Mouse (Mus musculus): ENCODE measurements around the gene Psmb3.

The Psmb3 gene

GRCm38 (mm10) chr11:97666794-97667193 is 36.4 kb upstream of the Psmb3 start:
- 82% methylated on average over 15 of the region's 15 CpGs for WGBS

DNA sequence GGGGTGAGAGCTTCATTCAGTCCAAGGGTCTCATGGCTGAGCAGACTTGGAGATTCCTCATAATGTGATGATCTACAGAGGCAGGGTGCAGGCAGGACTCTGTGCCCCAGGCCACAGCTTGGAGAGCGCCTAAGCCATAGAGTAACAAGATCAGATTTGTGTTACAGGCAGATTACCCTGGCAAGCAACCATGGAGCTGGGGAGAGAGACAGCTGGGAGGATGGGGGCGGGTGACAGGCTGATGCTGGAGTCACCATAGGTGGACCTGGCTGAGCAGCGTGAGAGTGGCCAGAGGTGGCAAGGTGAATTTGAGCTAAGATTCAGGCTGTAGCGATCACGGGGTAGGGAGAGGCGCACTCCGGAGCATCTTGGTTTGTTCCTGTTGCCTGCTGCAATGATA is 35.0 kb upstream of the Psmb3 start:
- 85% methylated on average over 7 of the region's 7 CpGs for WGBS

DNA sequence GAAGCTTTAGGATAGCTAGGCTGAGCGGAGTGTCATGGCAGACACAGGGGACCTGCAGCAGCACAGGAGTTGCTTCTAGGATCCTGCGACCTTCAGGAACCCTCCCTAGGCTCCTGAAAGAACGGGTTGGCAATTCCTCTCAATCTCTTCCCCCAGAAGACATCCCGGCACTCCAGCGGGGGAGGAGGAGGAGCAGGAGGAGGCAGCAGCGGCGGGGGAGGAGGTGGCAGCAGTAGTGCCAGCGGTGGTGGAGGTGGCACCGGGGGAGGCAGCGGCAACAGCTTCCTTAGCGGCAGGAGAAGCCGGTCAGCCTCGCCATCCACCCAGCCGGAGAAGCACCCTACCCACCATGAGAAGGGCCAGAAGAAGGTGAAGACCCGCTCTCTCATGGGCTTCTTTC is 33.9 kb upstream of the Psmb3 start:
- WGBS: 42% methylated on average over 15 of the region's 15 CpGs

GRCm38 (mm10) chr11:97669829-97670228 is 33.4 kb upstream of the Psmb3 start:
- 14% methylated on average over 6 of the region's 6 CpGs for WGBS

DNA sequence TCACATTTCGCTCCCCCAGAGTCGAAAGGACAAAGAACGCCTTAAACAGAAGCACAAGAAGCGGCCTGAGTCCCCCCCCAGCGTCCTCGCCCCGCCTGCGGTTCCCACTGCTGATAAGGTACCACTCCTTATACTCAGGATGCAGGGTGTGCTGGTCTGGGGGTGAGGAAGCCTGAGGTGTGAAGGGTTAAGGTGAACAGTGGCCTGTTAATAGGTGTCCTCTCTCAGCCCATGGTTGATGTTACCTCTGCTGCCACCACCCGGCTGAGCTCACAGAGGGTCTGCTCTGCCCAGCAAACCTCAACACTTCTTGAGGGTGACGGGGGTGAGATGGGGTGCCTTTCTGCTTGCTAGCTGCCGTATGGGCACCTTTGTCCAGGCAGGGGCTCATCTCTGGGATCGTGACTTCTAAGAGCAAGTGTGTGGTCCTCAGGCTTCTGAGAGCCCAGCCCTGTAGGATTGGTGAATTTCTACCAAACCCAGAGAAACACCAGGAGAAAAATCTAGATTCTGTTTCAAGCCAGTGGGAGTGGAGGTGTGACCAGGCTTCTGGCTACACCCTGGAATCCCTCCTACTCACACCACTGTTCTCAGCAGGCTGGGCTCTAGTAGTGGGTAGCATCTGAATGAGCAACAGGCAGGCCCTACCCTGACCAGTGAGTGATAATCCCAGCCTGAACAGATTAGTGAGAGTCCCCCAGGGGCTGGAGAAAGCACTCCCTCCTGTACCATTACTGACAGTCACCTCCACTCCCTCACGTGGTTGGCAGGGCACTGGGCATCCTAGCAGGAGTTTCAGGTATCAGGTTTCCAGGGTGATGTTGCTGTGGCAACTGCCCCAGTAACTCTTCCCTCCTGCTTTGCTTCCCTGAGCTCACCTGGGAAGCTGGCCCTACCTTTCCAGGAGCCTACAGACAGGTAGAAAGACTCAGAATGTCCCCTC is 32.7 kb upstream of the Psmb3 start:
- WGBS: 69% methylated on average over 13 of the region's 13 CpGs

GRCm38 (mm10) chr11:97671177-97671527 is 32.0 kb upstream of the Psmb3 start:
- WGBS: 53% methylated on average over 2 of the region's 2 CpGs

GRCm38 (mm10) chr11:97673148-97673547 is 30.1 kb upstream of the Psmb3 start:
- 90% methylated on average over 11 of the region's 11 CpGs for WGBS

DNA sequence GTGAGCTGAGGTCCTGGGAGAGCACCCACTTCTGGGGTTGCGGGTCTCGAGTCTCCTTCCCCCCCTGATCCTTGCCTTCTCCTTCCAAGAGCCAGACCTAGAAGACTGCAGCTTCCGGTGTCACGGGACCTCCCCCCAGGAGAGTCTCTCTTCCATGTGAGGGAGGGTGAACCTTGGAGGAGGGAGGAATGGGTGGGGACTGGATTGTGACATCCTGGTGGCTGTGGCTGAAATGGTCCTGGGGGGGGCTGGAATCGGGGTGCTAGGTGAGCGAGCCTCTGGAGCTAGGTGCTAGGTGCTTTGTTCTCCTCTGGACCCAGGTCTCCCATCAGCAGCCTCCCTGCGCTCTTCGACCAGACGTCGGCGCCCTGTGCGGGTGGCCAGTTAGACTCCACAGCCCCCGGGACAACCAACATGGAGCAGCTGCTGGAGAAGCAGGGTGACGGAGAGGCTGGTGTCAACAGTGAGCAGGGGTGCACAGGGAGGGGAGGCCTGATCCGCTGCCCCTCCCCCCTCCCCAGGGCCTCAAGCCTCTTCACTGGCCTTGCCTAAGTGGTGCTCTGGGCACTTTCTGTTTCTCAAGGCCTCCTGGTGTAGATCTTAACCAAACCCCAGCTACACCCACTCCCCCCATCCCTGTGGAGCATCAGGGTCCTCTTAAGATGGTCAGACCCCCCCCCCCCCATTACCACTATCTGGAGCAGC is 27.0 kb upstream of the Psmb3 start:
- WGBS: 91% methylated on average over 15 of the region's 15 CpGs

DNA sequence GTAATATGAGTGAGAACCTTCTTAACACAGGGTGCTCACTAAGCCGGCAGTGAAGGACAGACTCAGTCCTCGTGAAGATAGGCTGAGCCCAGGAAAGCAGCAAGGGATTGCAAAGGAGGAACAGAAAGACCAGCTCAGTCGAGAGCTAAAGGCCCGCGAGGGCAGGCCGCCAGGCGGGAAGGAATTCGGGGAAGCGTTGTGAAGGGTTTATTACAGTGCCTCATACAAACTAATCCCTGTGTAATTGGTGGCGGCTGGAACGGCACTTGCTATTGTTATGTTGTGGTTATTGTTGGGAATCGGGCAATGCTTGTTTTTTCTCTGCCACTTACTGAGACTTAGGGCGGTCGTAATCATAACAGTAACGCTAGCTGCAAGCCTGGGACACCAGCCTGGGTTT is 25.8 kb upstream of the Psmb3 start:
- 66% methylated on average over 15 of the region's 15 CpGs for WGBS

DNA sequence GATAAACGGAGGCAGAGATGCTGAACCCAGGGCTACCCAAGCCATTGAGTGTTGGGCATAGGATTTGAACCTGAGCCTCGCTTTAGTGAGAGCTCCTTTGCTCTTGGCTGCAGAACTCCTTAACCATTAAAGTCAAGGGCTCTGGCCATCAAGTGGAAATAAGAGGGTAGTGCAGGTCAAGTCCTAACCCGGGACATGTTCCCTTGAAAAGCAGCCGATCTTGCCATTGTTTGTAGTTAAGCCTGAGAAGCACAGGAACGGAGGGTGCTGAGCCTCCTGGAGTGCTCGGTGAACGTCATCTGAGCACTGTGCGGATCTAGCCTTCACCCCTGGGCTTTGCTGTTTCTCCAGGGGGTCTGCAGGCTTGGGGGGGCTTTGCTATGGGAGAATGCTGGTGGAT is 25.4 kb upstream of the Psmb3 start:
- WGBS: 73% methylated on average over 8 of the region's 8 CpGs

- WGBS: 75% methylated on average over 14 of the region's 15 CpGs
Measured at GRCm38 (mm10) chr11:97678301-97678700, 24.9 kb upstream of the Psmb3 start.

- WGBS: 56% methylated on average over 12 of the region's 12 CpGs
Measured at GRCm38 (mm10) chr11:97680430-97680829, 22.8 kb upstream of the Psmb3 start.

DNA sequence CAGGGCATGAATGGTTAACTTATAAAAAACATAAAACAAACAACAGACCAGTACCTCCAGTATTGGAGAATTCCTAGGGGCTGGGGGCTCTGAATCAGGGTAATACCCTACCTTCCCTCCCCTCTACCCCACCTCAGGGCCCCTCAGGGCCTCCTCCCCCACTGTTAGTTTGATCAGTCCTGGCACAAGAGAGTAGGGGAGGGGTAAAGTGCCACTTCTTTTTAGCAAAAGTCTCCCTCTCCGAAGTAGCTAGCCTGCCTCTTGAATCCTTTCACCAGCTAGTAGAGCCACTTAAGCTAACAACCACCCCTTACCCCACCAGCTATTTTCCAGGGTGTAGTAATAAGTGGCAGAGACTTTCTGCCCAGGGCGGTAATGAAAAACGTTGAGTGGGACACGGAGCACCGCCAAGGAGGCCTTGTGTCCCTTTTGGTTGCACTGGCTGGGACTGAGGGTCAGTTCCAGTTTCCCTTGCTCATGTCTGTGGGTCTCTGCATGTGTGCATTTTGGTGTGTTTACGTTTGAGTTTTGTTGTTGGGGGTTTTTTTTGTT is 20.6 kb upstream of the Psmb3 start:
- WGBS: 79% methylated on average over 6 of the region's 6 CpGs

- WGBS: 81% methylated on average over 6 of the region's 6 CpGs
Measured at GRCm38 (mm10) chr11:97684063-97684680, 19.0 kb upstream of the Psmb3 start.

DNA sequence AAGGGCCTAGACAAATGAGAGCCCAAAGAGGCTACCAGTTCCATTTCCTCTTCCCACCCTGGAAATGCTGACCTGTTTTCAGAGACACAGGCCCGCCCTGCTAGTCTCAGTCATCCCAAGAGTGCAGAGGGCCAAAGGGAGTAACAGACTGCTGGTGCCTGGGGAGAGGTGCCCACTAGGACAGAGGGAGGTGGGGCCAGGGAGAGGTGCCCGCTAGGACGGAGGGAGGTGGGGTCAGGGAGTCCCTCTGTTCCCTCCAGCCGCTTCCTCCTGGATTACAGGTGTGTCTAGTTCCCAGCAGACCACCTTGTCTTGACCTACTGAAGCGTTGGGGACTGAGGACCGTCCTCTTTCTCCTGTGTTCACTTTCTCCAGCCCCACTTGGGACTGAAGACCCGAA is 18.4 kb upstream of the Psmb3 start:
- WGBS: 58% methylated on average over 7 of the region's 7 CpGs

DNA sequence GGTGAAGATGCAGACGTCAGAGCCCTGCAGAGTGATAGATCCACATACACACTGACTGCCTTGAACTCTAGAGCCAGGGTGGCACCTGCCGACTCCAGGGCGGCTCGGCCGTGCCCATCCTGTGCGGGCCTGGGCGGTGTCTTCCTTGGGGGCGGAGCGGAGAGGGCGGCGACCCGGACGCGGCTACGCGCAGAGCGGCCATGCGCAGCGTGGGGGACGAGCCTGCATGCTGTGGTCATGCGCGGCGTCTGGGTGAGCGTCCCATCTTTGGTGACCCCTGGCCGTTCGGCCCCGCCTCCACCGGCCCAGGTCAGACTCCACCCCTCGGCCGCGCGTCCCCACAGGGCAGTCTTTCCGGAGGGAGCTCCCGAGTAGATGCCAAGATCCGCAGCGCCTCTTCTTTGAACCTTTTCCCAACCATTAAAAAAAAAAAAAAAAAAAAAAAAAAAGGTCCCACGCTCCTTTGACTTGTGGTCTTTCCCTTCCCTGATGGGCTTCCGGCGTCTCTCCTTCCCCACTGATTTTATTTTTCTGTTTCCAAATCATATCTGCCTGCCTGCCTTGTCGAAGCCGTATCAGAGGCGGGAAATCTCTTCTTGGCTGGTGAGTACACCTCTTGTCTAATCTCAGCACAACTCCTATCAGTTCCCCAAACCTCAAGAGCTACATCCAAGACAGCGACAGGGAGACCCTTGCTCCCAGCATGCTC is 17.4 kb upstream of the Psmb3 start, which contains the start of gene Cisd3:
Gene Cisd3 (plus strand): TSS at position 214 of the 709 bp plus-strand sequence.
- WGBS: under 1% methylated on average over 43 of the region's 43 CpGs

DNA sequence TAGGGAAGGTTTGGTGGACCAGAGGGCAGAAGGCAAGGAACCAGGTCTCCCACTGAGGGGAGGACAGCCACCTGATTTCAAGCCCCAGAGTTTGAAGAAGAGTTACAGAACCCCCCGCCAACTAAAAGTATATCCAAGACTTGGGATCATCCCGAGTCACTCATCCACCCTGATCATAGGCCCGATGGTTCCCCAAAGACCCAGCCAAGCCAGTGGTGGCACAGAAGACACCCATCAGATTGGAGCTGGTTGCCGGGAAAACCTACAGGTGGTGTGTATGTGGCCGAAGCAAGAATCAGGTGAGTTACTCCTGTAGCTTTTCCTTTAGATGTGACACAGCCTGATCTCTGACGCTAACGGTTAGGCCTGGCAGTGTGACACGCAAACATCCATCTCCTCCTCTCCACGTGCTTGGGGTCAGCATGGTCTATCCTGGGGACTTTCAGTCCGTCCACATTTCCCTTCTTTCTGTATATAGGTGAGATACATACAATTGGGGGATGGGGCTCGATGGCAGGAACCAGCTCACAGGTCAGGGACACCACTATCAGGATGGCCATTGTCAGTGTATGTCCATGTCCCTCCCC is 16.8 kb upstream of the Psmb3 start:
- WGBS: 74% methylated on average over 11 of the region's 11 CpGs

DNA sequence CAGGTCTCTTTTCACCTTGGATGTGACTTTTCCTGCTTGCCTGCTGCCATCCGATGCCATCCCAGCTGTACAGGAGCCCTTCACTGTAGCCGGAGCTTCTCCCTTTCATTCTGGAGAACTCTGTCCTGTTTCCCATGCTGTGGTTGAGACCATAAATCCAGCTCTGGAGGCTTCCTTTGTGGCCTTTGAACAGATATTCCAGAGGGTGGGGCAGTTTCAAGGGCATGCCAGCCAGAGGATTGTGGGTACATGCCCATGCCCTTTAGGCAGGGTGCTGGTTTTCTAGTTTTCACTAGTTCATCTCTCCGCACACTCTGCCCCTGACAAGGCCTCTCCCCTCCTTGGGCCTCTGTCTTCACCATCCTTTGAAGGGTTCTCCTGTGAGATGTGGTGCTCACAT is 16.1 kb upstream of the Psmb3 start:
- 89% methylated on average over 3 of the region's 3 CpGs for WGBS

DNA sequence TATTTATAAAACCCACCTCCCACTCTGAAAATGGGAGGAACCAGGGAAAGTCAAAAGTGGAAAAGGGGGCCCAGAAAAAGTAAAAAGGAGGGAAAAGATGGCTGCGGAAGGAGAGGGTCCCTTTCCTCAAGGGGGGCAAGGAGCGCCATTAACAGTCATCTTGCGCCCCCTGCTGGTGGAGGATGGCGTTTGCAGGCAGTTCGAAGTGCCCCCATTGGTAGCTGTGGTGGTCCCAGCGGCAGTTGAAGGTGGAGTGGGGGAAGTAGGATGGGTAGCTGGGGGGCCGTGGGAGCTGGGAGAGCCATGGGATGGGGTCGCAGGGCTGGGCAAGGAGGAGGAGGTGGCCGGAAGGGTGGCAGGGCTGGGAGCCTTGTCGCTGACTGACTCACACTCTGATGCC is 13.3 kb upstream of the Psmb3 start:
- WGBS: 24% methylated on average over 10 of the region's 10 CpGs

DNA sequence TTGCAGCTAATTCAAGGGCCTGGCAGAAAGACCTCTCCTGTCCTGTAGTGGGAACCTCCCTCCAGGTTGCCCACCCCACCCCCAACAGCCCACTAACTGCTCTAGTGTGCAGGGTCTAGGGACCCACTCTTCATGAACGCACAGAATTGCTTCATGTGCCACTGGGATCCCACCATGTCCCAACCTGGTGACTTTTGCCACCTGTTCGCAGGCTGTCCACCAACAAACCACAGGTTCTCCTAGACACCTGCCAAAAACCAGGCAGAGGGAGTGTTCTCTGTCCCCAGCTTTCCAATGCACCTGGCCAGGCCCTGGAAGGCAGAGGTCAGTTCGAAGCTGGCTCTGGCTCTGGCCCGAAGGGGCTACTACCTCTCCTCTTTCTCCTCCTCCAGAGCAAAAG is 8.8 kb upstream of the Psmb3 start:
- WGBS: 58% methylated on average over 4 of the region's 4 CpGs

All from cerebral cortex, adult 2 months (tissue).